13 mouse cellular contexts compared by ENCODE assay signal in the genomic region with DNA sequence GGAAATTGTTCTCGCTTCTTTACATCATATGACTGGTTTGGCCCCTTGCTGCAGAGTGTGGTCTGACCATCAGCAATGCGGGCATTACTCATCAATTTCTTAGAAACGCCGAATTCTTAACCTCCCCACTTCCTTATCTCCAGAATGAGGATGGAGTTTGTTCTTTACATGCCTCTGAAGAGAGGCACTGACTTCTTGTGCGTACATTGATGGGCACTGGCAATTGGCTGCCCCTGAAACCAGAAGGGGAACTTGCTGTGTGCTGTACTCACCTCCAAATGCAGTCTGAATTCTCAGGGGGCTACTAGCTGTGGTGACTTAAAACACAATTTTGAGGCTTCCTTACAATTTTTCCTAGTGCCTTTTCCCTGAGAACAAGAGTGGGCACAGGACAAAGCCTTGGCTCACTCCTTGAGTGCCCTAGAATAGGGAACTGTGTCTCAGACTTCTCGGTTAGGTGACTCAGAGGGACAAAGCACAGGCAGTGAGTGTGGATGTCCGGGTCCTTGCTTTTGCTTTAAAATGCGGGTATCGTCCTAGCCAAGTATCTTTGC.
DNase-seq lines count a peak whose midpoint lies in the region; ATAC-seq and TF ChIP-seq lines count a peak whose summit lies in the region.
"Had no signal": no experiment of that assay in that cellular context is flagged by ENCODE, and none has a peak within 500 bp of the region (broad histone marks: within the 10 kb centered on the region; RNA-seq: fewer than 3 reads in every experiment).

No protein-coding gene starts in this region.

- H3K9ac ChIP-seq in lung, postnatal 0 days (replicated peaks; ENCODE audit: low read depth), result no peak overlapping the region
- H3K9ac ChIP-seq in limb, embryonic 15.5 days, result no peak overlapping the region
- H3K9ac ChIP-seq: intestine, embryonic 15.5 days; midbrain, embryonic 13.5 days had no signal

- H3K9me3 ChIP-seq in lung, postnatal 0 days (ENCODE audit: low read length), result no peaks in the 10 kb centered on the region
- no peaks in the 10 kb centered on the region for H3K9me3 ChIP-seq in limb, embryonic 15.5 days
- H3K9me3 ChIP-seq: hindbrain, embryonic 10.5 days; intestine, embryonic 15.5 days; midbrain, embryonic 13.5 days had no signal

- WGBS in lung, postnatal 0 days, result 60% methylated on average over 9 of the region's 9 CpGs
- 79% methylated on average over 9 of the region's 9 CpGs for WGBS in lung, adult 2 months
- WGBS in limb, embryonic 15.5 days, result 71% methylated on average over 9 of the region's 9 CpGs

- TF ChIP-seq EP300 in lung, postnatal 0 days (IDR thresholded peaks at IDR 0.05), result no peak

- no peak overlapping the region for H3K4me2 ChIP-seq in lung, postnatal 0 days (replicated peaks; ENCODE audit: low read depth, low read length)
- no peak overlapping the region for H3K4me2 ChIP-seq in limb, embryonic 15.5 days
- H3K4me2 ChIP-seq: intestine, embryonic 15.5 days; midbrain, embryonic 13.5 days had no signal

- H3K4me1 ChIP-seq in lung, postnatal 0 days (ENCODE audit: insufficient read depth, low read depth, low read length), result 0 out of 2 replicates have a peak, but pooled peaks cover 6% of the 10 kb centered on the region
- peaks cover 2% of the 10 kb centered on the region; the same call in 1 of the 2 replicates for H3K4me1 ChIP-seq in lung, adult 2 months (ENCODE audit: control insufficient read depth, insufficient read depth, low read length)
- peaks cover 47% of the 10 kb centered on the region for H3K4me1 ChIP-seq in limb, embryonic 15.5 days

- no peaks in the 10 kb centered on the region for H3K27me3 ChIP-seq in lung, postnatal 0 days (replicated peaks; ENCODE audit: insufficient read depth, low read length)
- no peaks in the 10 kb centered on the region for H3K27me3 ChIP-seq in limb, embryonic 15.5 days
- H3K27me3 ChIP-seq in splenic B cell, adult 2 months (ENCODE audit: control insufficient read depth, insufficient read depth, low read length, poor library complexity, severe bottlenecking), result no peaks in the 10 kb centered on the region
- H3K27me3 ChIP-seq: intestine, embryonic 15.5 days; midbrain, embryonic 13.5 days had no signal

- TF ChIP-seq CTCF in lung, postnatal 0 days (IDR thresholded peaks at IDR 0.05), result no peak
- TF ChIP-seq CTCF in lung, adult 2 months (IDR thresholded peaks at IDR 0.05; ENCODE audit: insufficient read depth, low read length), result no peak

- no peak overlapping the region for H3K4me3 ChIP-seq in lung, postnatal 0 days (ENCODE audit: low read depth, low read length)
- no peak overlapping the region for H3K4me3 ChIP-seq in lung, adult 2 months (replicated peaks; ENCODE audit: extremely low read depth, low read depth, low read length)
- no peak overlapping the region for H3K4me3 ChIP-seq in limb, embryonic 15.5 days
- H3K4me3 ChIP-seq: hindbrain, embryonic 10.5 days; intestine, embryonic 15.5 days; midbrain, embryonic 13.5 days had no signal

- H3K36me3 ChIP-seq in lung, postnatal 0 days (ENCODE audit: insufficient read depth, low read length), result no peaks in the 10 kb centered on the region
- peaks cover 3% of the 10 kb centered on the region; the same call in 1 of the 2 replicates for H3K36me3 ChIP-seq in limb, embryonic 15.5 days
- H3K36me3 ChIP-seq in splenic B cell, adult 2 months (ENCODE audit: control insufficient read depth, insufficient read depth, low read length, poor library complexity, severe bottlenecking), result no peaks in the 10 kb centered on the region
- H3K36me3 ChIP-seq: hindbrain, embryonic 10.5 days; intestine, embryonic 15.5 days; midbrain, embryonic 13.5 days had no signal

- DNase-seq in lung, postnatal 0 days (ENCODE audit: low spot score), result peak; percentile 33
- DNase-seq in lung, adult 2 months, result no peak
- DNase-seq in splenic B cell, adult 2 months (ENCODE audit: low read depth, low spot score), result peak; percentile 59
- no peak for DNase-seq in cerebellum, postnatal 36 days
- no peak for DNase-seq in thymus, postnatal 14 days
- DNase-seq: cerebellum, postnatal 14 days; layer of hippocampus, postnatal 36 days had no signal

- H3K27ac ChIP-seq in lung, postnatal 0 days (ENCODE audit: low read length), result no peak overlapping the region
- 0 out of 2 replicates have a peak overlapping the region, but pooled peaks have one; percentile 5 for H3K27ac ChIP-seq in limb, embryonic 15.5 days
- H3K27ac ChIP-seq: hindbrain, embryonic 10.5 days; intestine, embryonic 15.5 days; midbrain, embryonic 13.5 days had no signal

- ATAC-seq in lung, postnatal 0 days, result peak; percentile 32; the same call in 1 of the 2 replicates
- ATAC-seq in common myeloid progenitor, adult 5-6 weeks (replicated peaks; ENCODE audit: low read depth, poor library complexity, severe bottlenecking), result peak; percentile 74
- ATAC-seq in limb, embryonic 15.5 days (ENCODE audit: insufficient number of reproducible peaks, low FRiP score, low TSS enrichment, low read depth), result no peak
- ATAC-seq: forebrain, embryonic 14.5 days; intestine, embryonic 15.5 days; midbrain, embryonic 13.5 days had no signal

- TF ChIP-seq POLR2A in lung, adult 2 months (IDR thresholded peaks at IDR 0.05; ENCODE audit: borderline replicate concordance, extremely low read depth, low read depth, low read length), result no peak

Comparison
In these comparisons a context has a peak if more than half of its experiments do, and no peak if none do; other contexts are left out.
1. DNase-seq: peak in lung, postnatal 0 days (single experiment) and splenic B cell, adult 2 months (single experiment); none in lung, adult 2 months (single experiment), cerebellum, postnatal 36 days (0 of 2) and thymus, postnatal 14 days (single experiment).